ENCODE assay signal across 24 mouse cellular contexts in genomic region chr17:71342006-71342405, GRCm38 (mm10). TPM values are rescaled to one million over a fixed set of nuclear protein-coding genes. Genes with fewer than 3 reads are reported as not detected.
DNase-seq lines count a peak whose midpoint lies in the region; ATAC-seq lines count a peak whose summit lies in the region.
"Had no signal": no experiment of that assay in that cellular context is flagged by ENCODE, and none has a peak within 500 bp of the region (broad histone marks: within the 10 kb centered on the region; RNA-seq: fewer than 3 reads in every experiment).

No protein-coding gene starts in this region.

- H3K36me3 ChIP-seq in forebrain, embryonic 10.5 days (replicated peaks), result peaks cover 60% of the 10 kb centered on the region
- peaks cover 19% of the 10 kb centered on the region; the same call in 1 of the 2 replicates for H3K36me3 ChIP-seq in forebrain, embryonic 14.5 days (ENCODE audit: control insufficient read depth, insufficient read depth, low read length)
- peaks cover 29% of the 10 kb centered on the region for H3K36me3 ChIP-seq in intestine, embryonic 14.5 days (ENCODE audit: control insufficient read depth, insufficient read depth, low read length)
- peaks cover 3% of the 10 kb centered on the region; the same call in 1 of the 2 replicates for H3K36me3 ChIP-seq in intestine, embryonic 16.5 days (ENCODE audit: control insufficient read depth, insufficient read depth, low read length)
- H3K36me3 ChIP-seq in limb, embryonic 10.5 days, result peaks cover 52% of the 10 kb centered on the region

- H3K4me3 ChIP-seq in forebrain, embryonic 10.5 days, result no peak overlapping the region
- H3K4me3 ChIP-seq in forebrain, embryonic 14.5 days (ENCODE audit: low read depth, low read length), result no peak overlapping the region
- H3K4me3 ChIP-seq in intestine, embryonic 14.5 days (ENCODE audit: low read depth, low read length), result no peak overlapping the region
- H3K4me3 ChIP-seq in intestine, embryonic 16.5 days (ENCODE audit: low read length), result no peak overlapping the region
- H3K4me3 ChIP-seq in limb, embryonic 10.5 days, result no peak overlapping the region
- H3K4me3 ChIP-seq: embryonic facial prominence, embryonic 10.5 days; embryonic facial prominence, embryonic 12.5 days; forebrain, embryonic 12.5 days; forebrain, embryonic 15.5 days had no signal

- H3K27me3 ChIP-seq in forebrain, embryonic 10.5 days (ENCODE audit: poor library complexity, severe bottlenecking), result no peaks in the 10 kb centered on the region
- no peaks in the 10 kb centered on the region for H3K27me3 ChIP-seq in forebrain, embryonic 14.5 days (replicated peaks; ENCODE audit: control insufficient read depth, insufficient read depth, low read length)
- no peaks in the 10 kb centered on the region for H3K27me3 ChIP-seq in intestine, embryonic 14.5 days (replicated peaks; ENCODE audit: control insufficient read depth, insufficient read depth, low read length)
- H3K27me3 ChIP-seq in intestine, embryonic 16.5 days (replicated peaks; ENCODE audit: control insufficient read depth, insufficient read depth, low read length), result no peaks in the 10 kb centered on the region
- no peaks in the 10 kb centered on the region for H3K27me3 ChIP-seq in limb, embryonic 10.5 days (ENCODE audit: low read depth, poor library complexity, severe bottlenecking)
- H3K27me3 ChIP-seq: CH12.LX; embryonic facial prominence, embryonic 12.5 days; forebrain, embryonic 12.5 days; forebrain, embryonic 15.5 days; Patski had no signal

- 87% methylated on average over 3 of the region's 3 CpGs for WGBS in forebrain, embryonic 10.5 days
- 90% methylated on average over 3 of the region's 3 CpGs for WGBS in forebrain, embryonic 14.5 days
- WGBS in intestine, embryonic 14.5 days, result 85% methylated on average over 3 of the region's 3 CpGs
- WGBS in intestine, embryonic 16.5 days, result 84% methylated on average over 3 of the region's 3 CpGs
- WGBS in limb, embryonic 10.5 days, result 83% methylated on average over 3 of the region's 3 CpGs

- H3K9me3 ChIP-seq in forebrain, embryonic 10.5 days, result no peaks in the 10 kb centered on the region
- no peaks in the 10 kb centered on the region for H3K9me3 ChIP-seq in forebrain, embryonic 14.5 days (replicated peaks; ENCODE audit: control insufficient read depth, low read length)
- H3K9me3 ChIP-seq in intestine, embryonic 14.5 days (ENCODE audit: control insufficient read depth, low read length), result no peaks in the 10 kb centered on the region
- no peaks in the 10 kb centered on the region for H3K9me3 ChIP-seq in intestine, embryonic 16.5 days (ENCODE audit: control insufficient read depth, low read length)
- no peaks in the 10 kb centered on the region for H3K9me3 ChIP-seq in limb, embryonic 10.5 days (replicated peaks)
- H3K9me3 ChIP-seq: embryonic facial prominence, embryonic 10.5 days; embryonic facial prominence, embryonic 12.5 days; forebrain, embryonic 12.5 days; forebrain, embryonic 15.5 days; G1E had no signal

- no peak for ATAC-seq in forebrain, embryonic 14.5 days
- no peak for ATAC-seq in intestine, embryonic 14.5 days (replicated peaks; ENCODE audit: low FRiP score, low TSS enrichment, low read depth)
- ATAC-seq in intestine, embryonic 16.5 days, result no peak
- ATAC-seq: activated CD4-positive, CD25-positive, alpha-beta regulatory T cell, adult 4 months; CD4-positive, CD25-positive, alpha-beta regulatory T cell, adult 4 months; forebrain, embryonic 15.5 days; forebrain, postnatal 0 days; Patski had no signal

- no peak overlapping the region for H3K27ac ChIP-seq in forebrain, embryonic 10.5 days
- H3K27ac ChIP-seq in forebrain, embryonic 14.5 days (ENCODE audit: low read depth, low read length), result no peak overlapping the region
- no peak overlapping the region for H3K27ac ChIP-seq in intestine, embryonic 14.5 days (ENCODE audit: low read depth)
- H3K27ac ChIP-seq in intestine, embryonic 16.5 days (ENCODE audit: low read length), result no peak overlapping the region
- H3K27ac ChIP-seq in limb, embryonic 10.5 days, result no peak overlapping the region
- H3K27ac ChIP-seq: embryonic facial prominence, embryonic 10.5 days; embryonic facial prominence, embryonic 12.5 days; forebrain, embryonic 12.5 days; forebrain, embryonic 15.5 days had no signal

- no peak overlapping the region for H3K4me2 ChIP-seq in forebrain, embryonic 14.5 days (ENCODE audit: low read length)
- H3K4me2 ChIP-seq in intestine, embryonic 14.5 days (ENCODE audit: low read length), result no peak overlapping the region
- no peak overlapping the region for H3K4me2 ChIP-seq in intestine, embryonic 16.5 days (ENCODE audit: low read depth, low read length)
- H3K4me2 ChIP-seq: embryonic facial prominence, embryonic 12.5 days; forebrain, embryonic 12.5 days; forebrain, embryonic 15.5 days had no signal

- peak; percentile 12 for DNase-seq in forebrain, embryonic 10.5 days (ENCODE audit: extremely low spot score, low spot score)
- DNase-seq in forebrain, embryonic 14.5 days (ENCODE audit: low spot score), result no peak
- DNase-seq in intestine, embryonic 14.5 days (ENCODE audit: low spot score), result peak; percentile 39
- DNase-seq in limb, embryonic 10.5 days (ENCODE audit: low spot score), result peak; percentile 23
- DNase-seq: adrenal gland, adult 8-10 months; adrenal gland, postnatal 14 days; adrenal gland, postnatal 36 days; B cell, adult 2 months; cerebellum, adult 11-12 months; cerebellum, adult 2 months; cerebellum, adult 9-10 months; cerebellum, postnatal 10 days; cerebellum, postnatal 25 days; forebrain, postnatal 0 days had no signal

- H3K4me1 ChIP-seq in forebrain, embryonic 10.5 days, result no peaks in the 10 kb centered on the region
- H3K4me1 ChIP-seq in forebrain, embryonic 14.5 days (ENCODE audit: control insufficient read depth, insufficient read depth, low read length), result no peaks in the 10 kb centered on the region
- no peaks in the 10 kb centered on the region for H3K4me1 ChIP-seq in intestine, embryonic 14.5 days (replicated peaks; ENCODE audit: control insufficient read depth, insufficient read depth, low read length)
- H3K4me1 ChIP-seq in intestine, embryonic 16.5 days (ENCODE audit: control insufficient read depth, insufficient read depth, low read length), result no peaks in the 10 kb centered on the region
- H3K4me1 ChIP-seq in limb, embryonic 10.5 days, result no peaks in the 10 kb centered on the region
- H3K4me1 ChIP-seq: embryonic facial prominence, embryonic 12.5 days; forebrain, embryonic 12.5 days; forebrain, embryonic 15.5 days had no signal

- no peak overlapping the region for H3K9ac ChIP-seq in forebrain, embryonic 14.5 days (ENCODE audit: low read length)
- no peak overlapping the region for H3K9ac ChIP-seq in intestine, embryonic 14.5 days (ENCODE audit: low read length)
- no peak overlapping the region for H3K9ac ChIP-seq in intestine, embryonic 16.5 days (ENCODE audit: low read depth, low read length)
- H3K9ac ChIP-seq: embryonic facial prominence, embryonic 12.5 days; forebrain, embryonic 12.5 days; forebrain, embryonic 15.5 days; forebrain, postnatal 0 days had no signal

RNA-seq across cellular contexts. Expression of gene Emilin2, which starts 30.2 kb away (rescaled TPM):
- 19.7 and 22.6 TPM in 2 replicates for polyA plus RNA-seq in forebrain, embryonic 10.5 days (2016; fragmentation: Nextera tagmentation; extraction: Ambion mirVana)
- 0.72 and 0.80 TPM in 2 replicates for polyA plus RNA-seq in forebrain, embryonic 14.5 days (2014; fragmentation: Nextera tagmentation; extraction: Ambion mirVana)
- polyA plus RNA-seq in intestine, embryonic 14.5 days (2014; fragmentation: Nextera tagmentation; extraction: Ambion mirVana), result 0.66 and 1.4 TPM in 2 replicates
- polyA plus RNA-seq in intestine, embryonic 16.5 days (2015; fragmentation: Nextera tagmentation; extraction: Ambion mirVana), result 1.7 and 2.4 TPM in 2 replicates
- polyA plus RNA-seq in limb, embryonic 10.5 days (2016; fragmentation: Nextera tagmentation; extraction: Ambion mirVana), result 30.0 and 36.1 TPM in 2 replicates
- polyA plus RNA-seq: CD4-positive, CD25-positive, alpha-beta regulatory T cell, adult 4 months had no signal
